Mouse (Mus musculus) T-helper 2 cell (primary cell): Measurements from ENCODE around the gene Dio1.

Experiments used
- in situ Hi-C: fragments of 300-600 bp; cut with MboI, MseI; formaldehyde crosslinking; loops from one replicate; pipeline ENCODE4 v1.15.1; 2025; ENCODE audit warnings: high pct_unique_total_duplicates

Dio1 gene

GRCm38 (mm10) chr4:107247110-107247509 lies 59.9 kb downstream of the Dio1 start:
- in situ Hi-C loops = no loop called here

DNA sequence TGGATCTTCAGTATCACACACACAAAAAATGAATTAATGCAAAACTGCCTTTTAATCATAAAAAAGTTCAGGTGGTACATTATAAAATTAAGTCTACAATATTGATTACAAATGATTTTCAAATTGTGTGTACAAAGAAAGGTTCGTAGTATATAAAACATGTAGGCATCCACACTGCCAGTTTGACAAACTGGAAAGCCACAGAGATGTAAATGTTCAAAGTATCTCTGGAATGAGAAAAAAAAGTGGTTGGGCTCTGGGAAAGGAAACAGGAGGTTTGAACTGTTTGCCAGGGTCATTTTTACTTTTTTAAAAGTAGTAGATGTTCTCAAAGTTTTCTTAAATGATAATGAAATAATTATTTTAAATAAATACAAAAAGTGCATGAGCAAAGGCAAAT lies 60.9 kb downstream of the Dio1 start:
- in situ Hi-C loops = no loop called here

DNA sequence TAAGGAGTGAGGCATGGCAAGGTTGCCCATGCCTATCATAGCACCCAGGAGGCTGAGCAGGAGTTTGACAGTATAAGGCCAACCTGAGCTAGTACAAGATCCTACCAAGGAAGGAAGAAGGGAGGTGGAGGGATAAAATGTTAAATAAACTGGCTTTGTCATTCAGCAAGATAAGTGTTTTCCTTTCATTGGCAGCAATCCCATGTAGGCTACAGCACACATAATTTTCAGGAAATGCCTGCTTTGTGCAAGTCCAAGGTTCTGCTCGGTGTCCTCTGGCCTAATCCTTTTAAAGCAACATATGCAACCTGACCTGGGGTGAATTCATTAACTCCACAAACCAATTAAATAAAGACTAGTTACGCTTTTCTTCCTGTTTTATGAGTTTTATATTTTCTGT lies 61.6 kb downstream of the Dio1 start:
- in situ Hi-C loops = no loop called here

- in situ Hi-C loops = no loop called here
Observed at GRCm38 (mm10) chr4:107243365-107244333, 63.3 kb downstream of the Dio1 start.
